Mouse (Mus musculus): ENCODE data around the gene Dlg3. TPM values are rescaled to one million over a fixed set of nuclear protein-coding genes. Genes with fewer than 3 reads are reported as not detected.

The Dlg3 gene
- polyA plus RNA-seq, 1 experiment from 2014 or later: 5.2 TPM

DNA sequence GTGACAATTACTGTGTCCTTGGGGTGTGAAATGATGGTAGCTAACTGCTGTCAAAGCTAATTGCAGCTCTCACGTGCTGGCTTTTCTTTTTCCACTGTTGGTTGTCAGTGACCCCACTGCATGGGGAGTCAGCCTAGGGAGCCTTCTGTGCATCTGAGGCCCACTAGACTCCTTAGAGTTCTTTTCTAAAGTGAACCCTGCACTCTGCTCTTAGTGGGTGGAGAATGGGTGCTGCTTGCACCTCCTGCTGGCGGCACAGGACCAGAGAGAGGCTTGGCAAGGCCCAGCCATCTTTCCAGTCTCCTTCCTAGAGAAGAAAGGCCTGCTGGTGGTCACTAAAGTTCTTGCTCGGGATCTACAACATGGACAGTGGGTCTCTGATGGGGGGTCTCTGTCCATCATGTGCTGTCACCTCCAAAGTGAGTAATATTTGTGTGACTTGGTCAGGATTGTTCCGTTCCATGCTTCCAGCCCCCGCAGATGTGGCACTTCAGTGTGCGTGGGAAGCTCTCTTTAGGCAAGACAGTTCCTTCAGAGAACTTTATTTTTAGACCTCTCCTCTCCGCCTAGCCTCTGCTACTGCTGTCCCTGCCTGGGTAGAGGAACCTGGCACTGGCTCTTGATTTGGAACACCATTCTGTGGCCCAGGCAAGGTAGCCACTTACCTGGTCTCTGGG is 30.5 kb downstream of the Dlg3 start:
- peaks cover 16% of the 10 kb centered on the region for H3K4me1 ChIP-seq (replicated peaks)
- H3K36me3 ChIP-seq: peaks cover 19% of the 10 kb centered on the region
- H3K27me3 ChIP-seq: no peaks in the 10 kb centered on the region
- no peak overlapping the region for H3K27ac ChIP-seq (replicated peaks)
- 70% methylated on average over 7 of the region's 7 CpGs for WGBS
- H3K4me3 ChIP-seq: no peak overlapping the region
- no peaks in the 10 kb centered on the region for H3K9me3 ChIP-seq
- no peak overlapping the region for H3K9ac ChIP-seq
- H3K4me2 ChIP-seq: no peak overlapping the region
- no peak for ATAC-seq (ENCODE audit: low read depth)

DNA sequence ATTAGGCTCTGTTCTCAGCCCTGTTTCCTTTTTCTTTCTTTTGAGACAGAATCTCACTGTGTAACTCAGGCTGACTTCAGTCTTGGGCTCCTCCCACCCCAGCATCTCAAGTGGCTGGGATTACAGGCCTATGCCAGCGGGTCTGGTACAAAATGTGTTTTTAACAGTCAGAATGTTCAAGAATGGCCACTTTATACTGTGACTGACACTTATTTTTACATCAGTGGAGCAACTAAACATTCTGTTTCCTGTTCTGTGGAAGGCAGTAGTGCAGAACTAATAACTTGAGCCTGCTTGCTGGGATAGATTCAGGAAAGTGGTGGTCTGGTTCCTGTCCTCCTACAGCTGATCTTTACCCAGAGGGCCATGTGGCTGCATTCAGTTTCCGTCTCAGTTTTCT is 33.1 kb downstream of the Dlg3 start:
- Histone ChIP-seq H3K36me3 (peaks cover 19% of the 10 kb centered on the region), H3K4me2 (no peak overlapping the region), H3K9ac (no peak overlapping the region), H3K4me1 (replicated peaks) (peaks cover 7% of the 10 kb centered on the region), H3K9me3 (no peaks in the 10 kb centered on the region), H3K4me3 (no peak overlapping the region), H3K27me3 (no peaks in the 10 kb centered on the region), H3K27ac (replicated peaks) (peak overlapping the region; percentile 33; the same call in 1 of the 2 replicates)
- no peak for ATAC-seq (ENCODE audit: low read depth)
- 40% methylated on average over 2 of the region's 2 CpGs for WGBS

DNA sequence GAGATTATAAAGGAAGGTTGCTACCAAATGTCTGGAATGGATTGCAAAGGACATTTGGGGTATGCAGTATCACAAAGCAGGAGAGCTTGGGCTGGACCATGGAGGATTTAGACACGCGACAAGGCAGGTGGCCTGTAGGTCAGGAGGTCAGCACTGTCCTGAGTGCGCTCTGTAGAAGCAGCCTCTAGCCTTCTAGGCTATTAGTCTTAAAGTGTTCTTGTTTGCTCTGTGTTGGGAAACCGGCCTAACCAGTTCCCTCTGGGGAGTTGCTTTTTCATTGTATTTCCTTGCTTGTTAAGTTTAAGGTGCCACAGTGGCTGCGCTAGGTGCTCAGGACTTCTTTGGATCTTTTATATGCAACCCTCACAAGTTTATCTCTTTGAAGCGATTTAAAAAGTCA is 34.5 kb downstream of the Dlg3 start:
- peaks cover 7% of the 10 kb centered on the region for H3K4me1 ChIP-seq (replicated peaks)

GRCm38 (mm10) chrX:100811129-100811528 is 43.6 kb downstream of the Dlg3 start:
- Histone ChIP-seq H3K27ac (replicated peaks) (no peak overlapping the region), H3K36me3 (peaks cover 82% of the 10 kb centered on the region), H3K4me2 (no peak overlapping the region), H3K27me3 (no peaks in the 10 kb centered on the region; the same call in 1 of the 2 replicates), H3K9me3 (no peaks in the 10 kb centered on the region), H3K9ac (no peak overlapping the region), H3K4me3 (no peak overlapping the region), H3K4me1 (replicated peaks) (no peaks in the 10 kb centered on the region)
- 81% methylated on average over 4 of the region's 4 CpGs for WGBS
- ATAC-seq (ENCODE audit: low read depth): no peak

More for the DNA sequence above, 34.5 kb downstream of the Dlg3 start:
- Histone ChIP-seq H3K4me2 (no peak overlapping the region), H3K36me3 (peaks cover 24% of the 10 kb centered on the region), H3K27me3 (no peaks in the 10 kb centered on the region), H3K9me3 (no peaks in the 10 kb centered on the region), H3K4me3 (no peak overlapping the region), H3K9ac (no peak overlapping the region), H3K27ac (replicated peaks) (no peak overlapping the region)
- no peak for ATAC-seq (ENCODE audit: low read depth)
- 82% methylated on average over 6 of the region's 6 CpGs for WGBS

- Histone ChIP-seq H3K27ac (replicated peaks) (no peak overlapping the region), H3K36me3 (peaks cover 61% of the 10 kb centered on the region), H3K4me3 (no peak overlapping the region), H3K4me2 (no peak overlapping the region), H3K4me1 (replicated peaks) (no peaks in the 10 kb centered on the region), H3K9ac (no peak overlapping the region), H3K9me3 (no peaks in the 10 kb centered on the region), H3K27me3 (no peaks in the 10 kb centered on the region; the same call in 1 of the 2 replicates)
- no peak for ATAC-seq (ENCODE audit: low read depth)
- 96% methylated on average over 8 of the region's 8 CpGs for WGBS
Measured at GRCm38 (mm10) chrX:100814139-100814538, 46.6 kb downstream of the Dlg3 start.

GRCm38 (mm10) chrX:100815766-100816165 is 48.2 kb downstream of the Dlg3 start:
- Histone ChIP-seq H3K27me3 (no peaks in the 10 kb centered on the region; the same call in 1 of the 2 replicates), H3K9me3 (no peaks in the 10 kb centered on the region), H3K4me2 (no peak overlapping the region), H3K4me1 (replicated peaks) (no peaks in the 10 kb centered on the region), H3K27ac (replicated peaks) (no peak overlapping the region), H3K36me3 (peaks cover 47% of the 10 kb centered on the region), H3K4me3 (no peak overlapping the region), H3K9ac (no peak overlapping the region)
- WGBS: 67% methylated on average over 7 of the region's 7 CpGs
- ATAC-seq (ENCODE audit: low read depth): no peak

- no peak overlapping the region for H3K4me2 ChIP-seq
- WGBS: 89% methylated on average over 9 of the region's 9 CpGs
- H3K27ac ChIP-seq (replicated peaks): no peak overlapping the region
- H3K9ac ChIP-seq: no peak overlapping the region
- H3K9me3 ChIP-seq: no peaks in the 10 kb centered on the region
- H3K4me1 ChIP-seq (replicated peaks): no peaks in the 10 kb centered on the region
- no peak overlapping the region for H3K4me3 ChIP-seq
- H3K27me3 ChIP-seq: no peaks in the 10 kb centered on the region; the same call in 1 of the 2 replicates
- H3K36me3 ChIP-seq: peaks cover 30% of the 10 kb centered on the region
- no peak for ATAC-seq (ENCODE audit: low read depth)
Measured at GRCm38 (mm10) chrX:100818681-100819080, 51.2 kb downstream of the Dlg3 start.

GRCm38 (mm10) chrX:100821149-100821548 is 53.6 kb downstream of the Dlg3 start:
- Histone ChIP-seq H3K4me3 (no peak overlapping the region), H3K4me2 (no peak overlapping the region), H3K4me1 (replicated peaks) (no peaks in the 10 kb centered on the region), H3K9me3 (no peaks in the 10 kb centered on the region), H3K9ac (no peak overlapping the region), H3K36me3 (peaks cover 7% of the 10 kb centered on the region), H3K27me3 (no peaks in the 10 kb centered on the region), H3K27ac (replicated peaks) (no peak overlapping the region)
- peak; percentile 63; the same call in 1 of the 2 replicates for ATAC-seq (ENCODE audit: low read depth)
- 50% methylated on average over 1 of the region's 1 CpGs for WGBS

GRCm38 (mm10) chrX:100825557-100825956 is 58.0 kb downstream of the Dlg3 start:
- ATAC-seq (ENCODE audit: low read depth): no peak
- no peaks in the 10 kb centered on the region for H3K9me3 ChIP-seq
- no peak overlapping the region for H3K9ac ChIP-seq
- H3K4me1 ChIP-seq (replicated peaks): no peaks in the 10 kb centered on the region
- no peak overlapping the region for H3K4me3 ChIP-seq
- no peak overlapping the region for H3K27ac ChIP-seq (replicated peaks)
- WGBS: 95% methylated on average over 1 of the region's 1 CpGs
- no peaks in the 10 kb centered on the region for H3K36me3 ChIP-seq
- H3K27me3 ChIP-seq: no peaks in the 10 kb centered on the region
- no peak overlapping the region for H3K4me2 ChIP-seq

DNA sequence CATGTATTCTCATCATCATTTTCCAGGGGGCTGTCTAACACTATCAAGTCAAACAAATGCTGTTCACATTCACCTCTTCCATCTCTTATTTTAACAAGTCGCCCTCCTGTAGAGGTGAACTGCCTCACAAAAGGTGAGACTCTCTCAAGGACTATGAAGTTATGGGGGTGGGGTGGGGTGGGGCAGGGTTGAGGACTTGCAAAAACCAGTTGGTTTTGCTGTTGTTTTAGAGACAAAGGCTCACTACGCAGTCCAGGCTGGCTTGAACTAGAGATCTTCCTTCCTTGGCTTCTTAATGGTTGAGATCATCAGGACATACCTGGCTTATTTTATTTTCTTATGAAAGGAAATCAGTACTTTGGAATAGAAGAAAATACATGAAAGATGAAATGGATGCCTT is 65.3 kb downstream of the Dlg3 start:
- no peaks in the 10 kb centered on the region for H3K4me1 ChIP-seq (replicated peaks)
- no peak overlapping the region for H3K4me3 ChIP-seq
- no peak overlapping the region for H3K9ac ChIP-seq
- ATAC-seq (ENCODE audit: low read depth): no peak
- H3K9me3 ChIP-seq: no peaks in the 10 kb centered on the region
- no peaks in the 10 kb centered on the region for H3K36me3 ChIP-seq
- no peak overlapping the region for H3K27ac ChIP-seq (replicated peaks)
- H3K4me2 ChIP-seq: no peak overlapping the region
- 86% methylated on average over 2 of the region's 2 CpGs for WGBS
- peaks cover 8% of the 10 kb centered on the region; the same call in 1 of the 2 replicates for H3K27me3 ChIP-seq

DNA sequence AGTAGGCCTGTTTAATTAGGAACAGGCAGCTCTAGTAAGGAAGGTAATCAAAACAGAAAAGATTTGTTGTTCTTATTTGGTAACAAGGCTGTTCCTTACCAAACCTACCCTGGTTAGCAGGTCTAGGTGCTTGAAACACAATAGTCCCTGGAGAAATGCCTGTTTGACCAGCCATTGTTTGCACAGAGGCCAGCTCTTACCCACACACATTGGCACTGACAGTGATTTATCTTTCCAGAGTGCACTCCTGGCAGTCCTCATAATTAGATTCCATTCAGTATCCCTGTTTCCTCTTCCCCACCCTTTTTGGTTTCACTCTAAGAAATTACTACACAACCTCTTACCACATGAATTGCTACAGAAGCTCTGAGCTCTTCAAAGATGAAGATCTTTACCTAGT is 71.7 kb downstream of the Dlg3 start:
- no peaks in the 10 kb centered on the region for H3K36me3 ChIP-seq
- H3K9me3 ChIP-seq: no peaks in the 10 kb centered on the region
- H3K27ac ChIP-seq (replicated peaks): no peak overlapping the region
- no peak for ATAC-seq (ENCODE audit: low read depth)
- no peak overlapping the region for H3K9ac ChIP-seq
- H3K4me2 ChIP-seq: no peak overlapping the region
- H3K4me3 ChIP-seq: no peak overlapping the region
- no peaks in the 10 kb centered on the region for H3K4me1 ChIP-seq (replicated peaks)
- peaks cover 9% of the 10 kb centered on the region; the same call in 1 of the 2 replicates for H3K27me3 ChIP-seq

Measured in neural tube, embryonic 13.5 days (tissue).